Mouse (Mus musculus) NIH3T3 (cell line): Measurements from ENCODE around the gene Larp4b.

Experiments used
- DNase-seq: peaks from one replicate; pipeline ENCODE4 v3.0.0-alpha.2; 2012; ENCODE audit warnings: low read depth

Gene Larp4b

GRCm38 (mm10) chr13:9180221-9180620, 86.5 kb downstream of the Larp4b start:
- no peak for DNase-seq

- DNase-seq: no peak
These were observed 87.4 kb downstream of the Larp4b start for GRCm38 (mm10) chr13:9181106-9181505.

DNA sequence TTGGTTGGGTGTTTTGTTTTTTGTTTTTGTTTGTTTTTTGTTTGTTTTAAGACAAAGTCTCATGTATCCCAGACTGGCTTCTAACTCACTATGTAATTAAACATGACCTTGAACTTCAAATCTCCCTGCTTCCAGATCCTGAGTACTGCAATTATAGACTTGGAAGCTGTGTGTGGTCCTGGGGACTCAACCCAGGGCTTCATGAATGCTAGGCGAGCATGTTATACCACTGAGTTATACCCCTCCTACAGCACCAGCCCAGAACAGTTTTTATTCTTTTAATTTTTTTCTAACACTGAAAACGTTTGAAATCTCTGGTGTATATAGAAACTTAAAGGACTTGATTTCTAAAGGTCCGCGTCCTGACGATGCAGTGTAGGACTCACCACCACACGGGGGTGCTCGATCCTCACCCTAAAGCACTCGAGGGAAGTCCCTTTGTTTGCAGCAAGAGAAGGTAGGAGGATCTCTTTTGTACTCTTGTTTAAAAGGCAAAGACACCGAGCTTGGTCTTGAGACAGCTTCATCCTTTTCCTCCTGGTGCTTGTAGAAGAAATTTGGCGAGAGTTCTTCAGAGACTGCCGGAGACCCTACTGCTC, 88.1 kb downstream of the Larp4b start:
- peak; percentile 90 for DNase-seq

DNA sequence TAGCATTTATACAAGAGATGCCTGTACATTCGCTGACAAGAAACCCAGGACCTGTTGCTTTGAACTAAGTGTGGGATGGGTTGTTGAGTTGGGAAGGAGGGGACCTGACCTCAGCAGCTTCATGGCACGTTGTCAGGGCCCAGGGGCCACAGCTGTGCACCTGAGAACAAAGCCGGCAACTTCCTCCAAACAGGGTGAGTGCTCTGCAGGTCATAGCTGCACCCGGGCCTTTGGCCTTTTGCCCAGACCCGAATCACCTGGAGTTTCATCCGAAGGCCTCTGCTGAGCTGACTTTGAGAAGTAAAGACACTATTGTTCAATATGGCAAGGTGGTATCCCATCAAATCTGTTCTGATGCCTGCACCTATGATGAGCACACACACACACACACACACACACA, 90.6 kb downstream of the Larp4b start:
- DNase-seq: no peak

DNA sequence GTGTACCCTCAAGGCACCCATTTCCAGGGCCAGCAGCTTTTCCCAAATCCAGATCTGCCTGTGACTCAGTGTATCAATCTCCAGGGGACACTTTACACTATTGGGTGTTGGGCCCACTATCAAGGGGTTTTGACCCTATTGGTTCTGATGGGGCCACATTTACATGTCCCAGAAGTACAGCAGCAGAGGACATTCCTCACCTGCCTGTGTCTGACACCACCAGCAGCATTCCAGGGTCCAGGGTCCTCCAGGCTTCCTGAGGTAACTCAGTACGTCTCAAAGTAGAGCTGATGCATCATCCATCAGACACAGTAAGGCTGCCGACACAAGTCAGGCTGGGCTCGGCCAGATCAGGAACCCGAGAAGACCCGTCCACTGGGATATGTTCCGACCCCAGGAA, 91.0 kb downstream of the Larp4b start:
- DNase-seq: no peak

DNA sequence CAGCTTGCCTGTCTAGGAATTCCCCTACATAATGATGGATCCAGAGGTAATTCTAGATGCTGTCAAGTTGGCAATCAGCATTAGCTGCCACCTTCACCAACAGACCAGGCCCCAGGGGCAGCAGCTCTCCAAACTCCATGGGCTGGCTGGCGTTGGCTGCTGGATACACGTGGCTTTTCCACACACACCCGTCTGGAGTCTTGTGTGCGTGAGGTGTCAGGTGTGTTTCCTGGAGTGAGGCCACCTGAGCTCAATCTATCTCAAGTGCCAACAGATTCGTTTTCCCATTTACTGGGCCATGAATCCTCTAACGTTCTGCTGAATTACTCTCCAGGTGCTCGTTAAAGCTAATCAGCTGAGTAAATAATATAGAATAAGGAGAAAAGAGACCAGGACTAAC, 93.5 kb downstream of the Larp4b start:
- no peak for DNase-seq

- DNase-seq: no peak
These were observed 94.2 kb downstream of the Larp4b start for GRCm38 (mm10) chr13:9187566-9188530.

DNA sequence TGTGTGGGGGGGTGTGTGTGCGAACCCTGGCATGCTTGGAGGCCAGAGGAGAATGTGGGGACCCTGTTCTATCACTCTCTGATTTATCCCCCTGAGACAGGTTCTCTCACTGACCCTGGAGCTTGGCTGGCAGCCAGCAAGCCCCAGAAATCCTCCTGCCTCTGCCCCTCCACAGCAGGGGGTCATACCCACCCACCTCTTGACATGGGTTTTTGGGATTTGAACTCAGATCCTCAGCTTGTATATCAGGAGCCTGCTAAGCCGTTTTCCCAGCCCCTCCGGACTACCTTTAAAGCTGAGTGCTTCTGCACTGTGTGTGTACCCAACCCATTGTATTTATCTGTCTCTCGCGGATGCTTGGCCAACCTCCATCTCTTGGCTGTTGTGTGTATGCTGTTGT, 95.8 kb downstream of the Larp4b start:
- no peak for DNase-seq

- peak; percentile 96 for DNase-seq
These were observed 97.8 kb downstream of the Larp4b start for GRCm38 (mm10) chr13:9191172-9192140.

DNA sequence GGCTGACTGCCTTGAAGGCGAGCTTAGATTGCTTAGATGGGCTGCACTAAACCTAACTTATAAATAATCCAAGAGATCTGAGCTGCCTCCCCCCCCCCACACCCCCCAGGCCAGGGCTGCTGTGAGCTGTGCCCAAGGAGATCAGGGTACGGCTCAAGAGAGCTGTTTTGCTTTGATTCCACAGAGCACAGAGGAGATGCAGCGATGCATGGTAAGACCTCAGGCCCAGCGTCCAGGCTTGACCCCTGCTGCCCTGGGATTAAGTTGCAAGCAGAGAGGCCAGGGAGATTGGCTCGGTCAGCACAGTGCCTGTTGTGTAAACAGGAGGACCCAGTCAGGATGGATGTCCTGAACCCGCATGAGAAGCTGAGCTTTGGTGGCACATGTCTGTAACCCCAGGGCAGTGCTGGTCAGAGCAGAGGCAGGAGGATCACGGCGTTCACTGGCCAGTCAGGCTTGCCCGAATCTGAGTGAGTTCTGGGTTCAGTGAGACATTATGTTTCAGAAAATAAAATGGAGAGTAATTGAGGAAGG, 99.2 kb downstream of the Larp4b start:
- no peak for DNase-seq

DNA sequence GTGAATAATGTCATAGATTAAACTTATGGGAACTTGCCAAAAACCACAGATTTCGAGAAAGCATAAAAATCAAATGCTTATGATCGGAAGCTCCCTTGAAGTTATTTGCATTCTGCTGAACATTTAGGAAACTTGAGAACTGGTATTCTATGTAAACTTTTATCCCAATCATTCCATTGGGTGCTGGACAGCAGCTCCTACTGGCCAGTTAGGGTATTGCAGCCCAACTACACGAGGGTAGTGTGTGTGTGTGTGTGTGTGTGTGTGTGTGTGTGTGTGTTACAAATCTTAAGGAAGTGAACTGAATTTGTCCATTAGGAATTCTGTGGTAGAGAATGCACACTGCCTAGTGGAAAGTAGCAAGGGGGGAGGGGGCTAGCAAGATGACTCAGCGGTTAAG, 101.0 kb downstream of the Larp4b start:
- DNase-seq: peak; percentile 22

GRCm38 (mm10) chr13:9195565-9195964, 101.9 kb downstream of the Larp4b start:
- DNase-seq: no peak

- DNase-seq: peak; percentile 20
These were observed 104.4 kb downstream of the Larp4b start for GRCm38 (mm10) chr13:9198106-9198505.

DNA sequence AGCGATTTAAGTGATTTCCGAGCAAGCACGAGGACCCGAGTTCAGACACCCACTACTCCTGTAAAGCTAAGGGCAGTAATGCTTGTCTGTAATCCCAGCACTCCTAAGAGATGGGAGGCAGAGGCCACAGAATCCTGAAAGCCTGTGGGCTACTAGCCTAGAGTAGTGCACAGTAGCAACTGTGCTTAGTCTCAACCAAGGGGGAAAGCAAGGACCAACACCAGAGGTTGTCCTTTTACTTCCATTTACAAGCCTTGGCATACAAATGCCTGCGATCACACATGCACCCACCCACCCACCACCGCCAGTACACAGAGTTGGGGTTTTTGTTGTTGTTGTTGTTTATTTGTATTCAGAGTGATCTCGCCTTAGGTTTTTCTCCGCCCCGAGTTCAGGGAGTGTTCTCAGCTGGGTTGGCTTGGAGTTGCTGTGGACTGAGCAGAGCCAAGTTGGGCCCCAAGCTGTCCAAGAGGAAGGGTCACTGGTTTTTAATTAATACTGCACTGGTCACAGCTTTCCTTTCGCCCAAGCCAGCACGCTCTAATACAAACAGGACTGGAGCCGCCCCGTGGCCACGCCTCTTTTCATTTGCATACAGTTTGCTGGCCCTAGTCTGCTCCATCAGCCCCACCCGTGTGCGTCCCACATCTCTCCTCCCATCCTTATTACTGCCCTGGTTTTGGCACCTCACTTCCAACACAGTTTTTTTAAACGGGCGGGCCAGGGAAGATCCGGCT, 105.2 kb downstream of the Larp4b start:
- DNase-seq: peak; percentile 28

- no peak for DNase-seq
These were observed 105.8 kb downstream of the Larp4b start for GRCm38 (mm10) chr13:9199465-9199844.

DNA sequence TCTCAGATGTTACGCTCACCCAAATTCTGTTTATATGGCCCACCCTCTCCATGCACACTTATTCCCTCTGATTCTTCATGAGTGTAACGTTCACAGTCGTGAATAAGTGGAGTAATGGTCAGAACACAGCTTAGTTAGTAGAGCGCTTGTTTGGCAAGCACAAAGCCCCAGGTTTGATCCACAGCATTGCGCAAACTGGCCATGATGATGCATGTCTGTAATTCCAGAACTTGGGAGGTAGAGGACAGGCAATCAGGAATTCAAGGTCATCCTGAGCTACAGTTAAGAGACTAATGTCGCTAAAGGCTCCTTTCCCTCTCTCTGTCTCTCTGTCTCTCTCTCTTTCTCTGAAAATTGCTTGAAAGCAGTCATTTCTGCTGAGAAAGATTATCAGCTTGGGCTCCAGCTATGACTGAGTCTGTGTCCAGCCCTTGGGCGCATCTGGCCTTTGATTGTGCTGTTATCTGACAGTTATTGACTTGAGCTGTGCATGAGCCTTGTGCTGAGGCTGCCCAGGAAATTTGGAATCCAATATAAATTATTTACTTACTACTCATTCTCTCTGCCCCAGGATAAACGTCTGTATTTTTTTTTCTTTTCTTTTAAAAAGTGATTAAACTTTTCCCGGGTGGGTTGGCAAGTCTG, 129.2 kb downstream of the Larp4b start:
- peak; percentile 29 for DNase-seq
